Mouse (Mus musculus) adrenal gland, adult 2 months (tissue): ENCODE measurements around the gene Pcx. TPM values are rescaled to one million over a fixed set of nuclear protein-coding genes. Genes with fewer than 3 reads are reported as not detected.
A peak's percentile ranks its signal among the peaks of the same experiment; 100 is the strongest.
"Not testable (repeated sequence)": the region's sequence is repeated elsewhere in the genome, so short reads cannot be mapped to it uniquely, and the experiment has no call there.

Source experiments
- DNase-seq: peaks from one replicate; pipeline ENCODE4 v3.0.0; 2021
- polyA plus RNA-seq: library from polyadenylated mRNA; depleted of rRNA; stranded (reverse); fragments of >200 nt; gene quantifications from 2 replicates; pipeline ENCODE4 v1.2.3, GENCODE M21; 2012
- total RNA-seq, 2 experiments: library from RNA; stranded (reverse); gene quantifications; 2 replicates each; pipeline ENCODE4 v1.2.3; 2021

Pcx gene
- total and polyA plus RNA-seq, 3 experiments, result 524 to 579 (median 536) TPM

GRCm38 (mm10) chr19:4586783-4587182, 76.5 kb downstream of the Pcx start:
- DNase-seq, result not testable (repeated sequence)

- DNase-seq, result no peak
Observed at GRCm38 (mm10) chr19:4587426-4587825, 77.2 kb downstream of the Pcx start.

GRCm38 (mm10) chr19:4588430-4588829, 78.2 kb downstream of the Pcx start:
- DNase-seq, result no peak

- peak; percentile 35 for DNase-seq
Observed at GRCm38 (mm10) chr19:4589081-4589480, 78.8 kb downstream of the Pcx start.

DNA sequence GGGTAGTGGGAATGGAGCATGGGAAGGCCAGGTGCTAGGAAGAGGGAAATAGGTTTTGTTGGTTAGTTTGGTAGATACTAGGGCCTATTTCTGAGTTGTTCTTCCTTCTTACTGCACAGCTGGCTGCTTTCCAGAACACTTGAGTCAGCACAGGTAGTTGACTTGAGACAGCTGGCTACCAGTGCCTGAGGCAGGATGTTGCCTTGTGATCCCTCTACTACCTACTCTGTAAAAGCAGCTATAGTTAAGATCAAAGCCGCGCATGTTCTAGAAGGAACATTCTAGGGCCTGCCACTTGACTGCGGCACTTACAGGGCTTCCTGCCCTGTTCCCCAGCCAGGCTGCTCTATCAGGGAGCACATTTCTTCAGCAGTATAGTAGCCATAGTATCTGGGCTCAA, 79.8 kb downstream of the Pcx start:
- DNase-seq, result no peak

- peak; percentile 42 for DNase-seq
Observed at GRCm38 (mm10) chr19:4593792-4594522, 83.7 kb downstream of the Pcx start.

DNA sequence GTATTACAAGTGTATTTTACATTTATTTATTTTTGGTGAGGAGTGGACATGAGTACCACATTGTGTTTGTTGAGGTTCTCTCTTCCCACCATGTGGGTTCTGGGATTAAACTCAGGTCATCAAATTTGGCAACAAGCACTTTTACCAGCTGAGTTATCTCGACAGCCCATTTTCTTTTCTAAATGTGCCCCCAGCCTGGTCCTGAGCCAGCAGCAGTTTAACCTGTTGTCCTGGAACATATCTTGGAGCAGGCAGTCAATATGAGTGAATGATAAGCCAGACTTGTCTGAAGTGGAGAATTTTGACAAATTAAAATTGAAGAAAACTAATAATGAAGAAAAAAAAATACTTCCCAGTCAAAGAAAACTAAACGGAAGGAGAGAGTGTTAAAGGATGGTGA, 85.8 kb downstream of the Pcx start:
- no peak for DNase-seq

GRCm38 (mm10) chr19:4602459-4602858, 92.2 kb downstream of the Pcx start:
- no peak for DNase-seq

DNA sequence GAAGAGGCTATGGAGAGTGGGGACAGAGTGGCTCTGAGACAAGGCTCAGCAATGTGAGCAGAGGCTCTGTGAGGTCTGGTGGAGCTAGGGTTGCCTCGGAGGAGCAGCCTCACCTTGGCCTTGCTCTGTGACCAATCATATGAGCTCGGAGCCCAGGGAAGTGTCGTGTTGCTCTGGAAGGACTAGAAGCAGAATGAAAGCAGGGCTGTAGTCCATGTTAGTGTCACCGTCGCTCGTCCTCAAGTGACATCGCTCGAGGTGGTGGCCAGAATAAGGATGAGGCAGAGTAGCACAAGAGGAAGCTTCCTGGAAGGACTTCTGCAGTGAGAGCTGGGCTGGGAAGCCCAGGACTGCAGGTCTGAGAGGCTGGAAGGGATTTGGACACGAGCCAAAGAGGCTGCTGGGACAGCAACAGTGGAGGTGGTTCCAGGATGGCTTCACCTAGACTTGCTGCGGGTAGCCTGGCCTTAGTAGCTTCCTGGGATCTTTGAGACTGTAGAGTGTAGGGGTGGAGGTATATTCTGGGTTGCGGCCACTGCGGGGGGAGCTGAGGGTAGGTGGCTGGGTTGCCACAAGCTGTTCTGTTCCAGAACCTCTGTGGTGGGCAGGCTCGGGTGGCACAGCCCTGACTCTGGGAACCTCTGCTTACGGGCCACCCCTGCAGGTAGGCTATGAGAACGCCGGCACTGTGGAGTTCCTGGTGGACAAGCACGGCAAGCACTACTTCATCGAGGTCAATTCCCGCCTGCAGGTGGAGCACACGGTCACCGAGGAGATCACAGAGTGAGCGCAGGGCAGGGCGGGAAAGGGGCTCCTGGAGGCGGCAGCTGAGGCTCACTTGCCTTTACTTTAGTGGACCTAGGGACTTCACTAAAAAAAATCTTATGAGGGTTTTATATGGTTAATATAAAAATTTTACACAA, 93.8 kb downstream of the Pcx start:
- DNase-seq, result peak; percentile 13

DNA sequence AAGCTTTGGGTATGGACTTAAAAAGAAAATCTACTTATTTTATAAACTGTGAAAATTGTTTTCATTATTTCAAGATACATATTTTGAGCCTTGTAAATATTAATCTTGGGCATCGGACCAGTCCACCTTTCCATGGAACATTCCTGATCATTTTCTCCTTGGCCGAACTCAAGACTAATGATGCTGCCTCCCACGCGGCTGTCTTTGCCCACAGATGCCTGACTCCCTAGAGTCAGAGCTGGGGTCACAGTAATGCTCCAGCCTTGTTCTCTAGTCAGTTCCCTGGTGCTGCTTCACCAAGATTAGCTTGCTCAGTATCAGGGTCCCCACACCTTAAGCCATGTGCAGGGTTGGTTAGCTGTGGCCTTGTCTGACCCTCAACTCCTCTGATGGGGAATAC, 95.4 kb downstream of the Pcx start:
- DNase-seq, result no peak

GRCm38 (mm10) chr19:4607406-4607805, 97.1 kb downstream of the Pcx start:
- no peak for DNase-seq

DNA sequence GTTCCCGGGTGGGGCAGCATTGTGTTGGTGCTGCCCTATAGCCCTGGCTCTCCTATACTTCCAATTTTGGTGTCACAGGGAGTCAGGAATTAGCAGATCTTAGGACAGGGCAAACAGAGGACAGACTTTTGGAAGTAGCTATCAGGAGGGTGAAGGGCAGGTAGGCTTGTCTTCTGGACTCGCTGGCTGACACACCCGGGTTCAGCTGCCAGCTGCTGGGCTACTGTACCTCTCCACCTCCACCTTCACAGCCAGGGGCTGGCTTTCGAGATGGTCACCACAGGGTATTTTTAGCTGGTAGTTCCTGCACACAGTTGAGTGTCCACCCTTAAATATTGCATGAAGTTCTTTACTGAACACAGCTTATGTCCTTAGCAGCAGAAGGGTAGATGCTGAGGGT, 98.2 kb downstream of the Pcx start:
- no peak for DNase-seq

- DNase-seq, result no peak
Observed at GRCm38 (mm10) chr19:4610109-4610508, 99.8 kb downstream of the Pcx start.

GRCm38 (mm10) chr19:4612181-4612961, 102.1 kb downstream of the Pcx start:
- DNase-seq, result no peak

GRCm38 (mm10) chr19:4613464-4614304, 103.4 kb downstream of the Pcx start:
- no peak for DNase-seq

DNA sequence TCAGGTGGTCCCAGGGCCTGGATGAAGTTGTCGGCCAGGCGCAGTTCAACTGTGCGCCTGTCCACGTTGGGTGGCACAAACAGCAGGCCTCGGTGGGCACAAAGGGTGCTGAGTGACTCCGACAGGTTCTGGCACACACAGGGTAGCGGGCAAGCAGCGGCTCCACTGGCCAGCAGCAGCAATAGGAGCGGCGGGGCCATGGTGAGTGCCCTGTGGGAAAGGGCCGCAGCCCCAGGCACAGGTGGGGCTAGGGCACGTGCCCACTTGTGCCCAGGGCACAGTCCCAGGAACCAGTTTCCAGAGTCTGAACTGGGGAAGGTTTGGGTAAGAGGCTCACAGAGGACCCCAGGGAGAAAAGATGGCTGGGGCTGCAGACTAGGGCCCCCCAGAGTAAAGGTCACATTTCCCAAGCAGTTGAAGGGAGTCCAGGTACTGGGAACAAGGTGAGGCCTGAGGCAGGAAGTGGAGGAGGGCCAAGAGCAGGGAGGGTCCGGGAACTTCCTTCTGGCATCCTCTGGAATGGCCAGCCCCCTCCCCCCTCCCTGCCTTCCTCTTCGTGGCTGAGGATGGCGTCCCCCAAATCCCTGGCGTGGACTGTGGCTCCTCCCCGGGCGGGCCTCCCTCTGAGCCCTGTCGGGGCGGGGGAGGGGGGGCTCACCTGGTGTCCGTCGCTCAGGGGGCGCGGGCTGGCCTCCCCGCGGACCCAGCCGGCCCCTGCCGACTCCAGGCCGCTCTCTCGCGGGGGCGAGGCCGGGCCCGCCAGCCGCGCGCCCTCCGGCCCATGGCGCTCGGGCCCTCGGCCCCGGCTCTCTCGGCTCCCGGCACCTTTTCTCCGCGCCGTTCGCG, 104.3 kb downstream of the Pcx start:
- DNase-seq, result no peak

DNA sequence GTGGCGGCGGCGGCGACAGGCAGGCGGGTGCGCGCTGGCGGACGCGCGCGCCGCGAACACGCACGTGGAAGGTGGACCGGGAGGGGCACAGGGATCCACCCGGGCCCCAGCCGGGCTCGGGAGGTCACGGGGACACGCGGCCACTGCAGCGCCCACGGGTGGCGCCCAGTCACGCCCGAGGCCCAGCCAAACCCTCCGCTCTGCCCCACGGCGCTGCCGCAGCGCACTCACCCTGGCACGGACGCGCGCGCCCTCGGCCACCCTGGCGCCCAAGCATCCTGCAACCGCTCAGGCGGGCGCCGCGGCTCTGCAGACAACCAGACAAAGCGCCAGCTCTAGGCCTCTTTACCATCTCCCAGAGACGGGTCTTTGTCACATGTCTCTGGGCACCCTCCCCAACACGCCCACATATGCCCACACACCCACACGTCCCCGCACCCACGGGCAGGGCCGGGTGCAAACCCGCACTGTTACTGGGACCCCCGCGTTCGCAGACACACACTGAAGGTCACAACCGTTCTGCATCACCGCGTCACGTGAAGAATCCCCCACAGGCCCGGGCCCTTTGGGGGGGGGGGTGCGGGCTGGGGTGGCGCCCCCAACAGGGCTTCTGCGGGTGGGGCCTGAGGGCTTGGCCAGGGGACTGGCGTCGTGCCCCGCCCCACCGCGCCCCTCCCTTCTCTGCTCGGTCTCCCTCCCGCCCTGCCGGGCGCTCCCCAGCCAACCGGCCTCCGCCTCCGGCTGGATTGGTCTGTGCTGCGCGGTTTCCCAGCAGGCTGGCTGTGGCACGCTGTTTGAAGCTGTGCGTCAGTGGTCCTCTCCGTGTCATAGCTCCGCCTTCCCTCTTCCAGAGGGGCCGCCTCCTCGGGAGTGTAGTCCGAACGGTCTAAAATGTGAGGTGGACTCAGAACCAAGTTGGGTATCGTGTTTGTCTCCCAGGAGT, 105.2 kb downstream of the Pcx start, which contains the start of gene Lrfn4:
Gene Lrfn4, minus strand, starts transcription at position 517 of the 943 bp plus-strand sequence.
- DNase-seq, result peak; percentile 89

- no peak for DNase-seq
Observed at GRCm38 (mm10) chr19:4616546-4616945, 106.3 kb downstream of the Pcx start.

GRCm38 (mm10) chr19:4618183-4618582, 107.9 kb downstream of the Pcx start:
- DNase-seq, result no peak
